In genomic region chr4:124685453-124685852, GRCm38 (mm10) we compare ENCODE assay signal across 13 mouse cellular contexts. TPM values are rescaled to one million over a fixed set of nuclear protein-coding genes. Genes with fewer than 3 reads are reported as not detected.
"Had no signal": no experiment of that assay in that cellular context is flagged by ENCODE, and none has a peak within 500 bp of the region (broad histone marks: within the 10 kb centered on the region; RNA-seq: fewer than 3 reads in every experiment).

No protein-coding gene starts in this region.

- H3K27me3 ChIP-seq: limb, embryonic 13.5 days; liver, embryonic 15.5 days; midbrain, embryonic 12.5 days had no signal

- ATAC-seq: midbrain, embryonic 16.5 days had no signal

- H3K4me2 ChIP-seq: limb, embryonic 13.5 days; liver, embryonic 15.5 days; midbrain, embryonic 12.5 days had no signal

- H3K4me3 ChIP-seq: layer of hippocampus, adult 2 months; limb, embryonic 13.5 days; liver, embryonic 15.5 days; midbrain, embryonic 12.5 days had no signal

- DNase-seq: kidney, postnatal 4 days; left cerebral cortex, postnatal 4 days; lung, postnatal 14 days; right cerebral cortex, adult 18-20 months; right cerebral cortex, postnatal 25 days; thymus, adult 18-20 months; thymus, postnatal 14 days had no signal

- H3K9me3 ChIP-seq: limb, embryonic 13.5 days; liver, embryonic 15.5 days; midbrain, embryonic 12.5 days had no signal

- H3K4me1 ChIP-seq: limb, embryonic 13.5 days; liver, embryonic 15.5 days; midbrain, embryonic 12.5 days had no signal

- H3K9ac ChIP-seq: limb, embryonic 13.5 days; liver, embryonic 15.5 days; midbrain, embryonic 12.5 days had no signal

- H3K27ac ChIP-seq: layer of hippocampus, adult 2 months; limb, embryonic 13.5 days; liver, embryonic 15.5 days; midbrain, embryonic 12.5 days had no signal

RNA-seq across cellular contexts. Expression of gene Pou3f1, which starts 28.8 kb away (rescaled TPM):
- total RNA-seq: liver, adult 2 months had no signal
- polyA plus RNA-seq: liver, adult 2 months; liver, embryonic 15.5 days had no signal
